Mouse (Mus musculus) kidney, adult 2 months (tissue): ENCODE results near the gene Tysnd1.

ENCODE experiments used
- CTCF ChIP-seq: fragments of 200-500 bp; conservative IDR thresholded peaks from 2 replicates; pipeline ENCODE4 v1.5.1; 2011; ENCODE audit warnings: low read depth, mild to moderate bottlenecking, control low read depth, low read length, moderate library complexity, mixed read lengths; ENCODE audit not compliant: insufficient read depth, insufficient read length
- POLR2A ChIP-seq: fragments of 200-500 bp; IDR thresholded peaks from one replicate; pipeline ENCODE4 v1.6.1; 2011; ENCODE audit warnings: low read depth, low read length, control low read depth

DNA sequence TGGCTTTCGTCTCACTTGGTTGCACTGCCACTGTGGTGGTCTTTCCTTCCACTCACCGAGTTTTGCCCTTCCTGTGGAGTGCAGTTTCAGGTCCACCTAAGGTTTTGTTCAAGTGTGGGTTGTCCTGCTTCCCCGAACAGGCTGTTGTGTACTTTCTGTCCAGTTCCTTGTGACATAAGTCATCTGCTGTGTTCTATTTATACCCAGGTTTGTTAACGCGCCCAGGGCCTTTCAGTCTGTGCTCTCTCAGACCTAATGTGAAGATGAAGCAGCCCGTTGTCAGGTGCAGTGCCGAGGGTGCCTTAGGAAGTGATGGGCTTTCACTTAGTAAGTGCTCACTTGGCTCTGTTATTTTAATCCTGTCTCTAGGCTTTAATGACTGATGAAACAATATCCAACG is 5.9 kb upstream of the Tysnd1 start:
- TF ChIP-seq POLR2A (no peak), CTCF (no peak)
